Mouse (Mus musculus) megakaryocyte, adult 5-6 weeks (primary cell): ENCODE results near the gene Fbln5. TPM values are rescaled to one million over a fixed set of nuclear protein-coding genes. Genes with fewer than 3 reads are reported as not detected.

Source experiments
- ATAC-seq: 2 replicates; pipeline ENCODE4 v1.8.0; 2016; ENCODE audit warnings: mild to moderate bottlenecking, inconsistent platforms; ENCODE audit not compliant: poor library complexity, severe bottlenecking
- total RNA-seq, 2 experiments: library from RNA; stranded (forward) in 1 of 2; stranded (reverse) in 1 of 2; fragments of 153-499, 151-499 nt in 1 of 2; fragments of 221-1000, 200-1000 nt in 1 of 2; gene quantifications; 2 replicates each; pipeline versions ENCODE4 v1.2.3 to v1.2.4; 2015 to 2017

Fbln5 gene
- 0.33 and 0.89 TPM in 2 replicates for total RNA-seq (2015)
- total RNA-seq (2017) = 0.48 TPM in 1 of 2 replicates, not detected in the other

GRCm38 (mm10) chr12:101818608-101819370 is at the start of gene Fbln5:
Gene Fbln5, minus strand, starts transcription at chr12:101819055.
- 0 out of 2 replicates have a peak, but pooled peaks have one; percentile 9 for ATAC-seq

- ATAC-seq = no peak
These were observed 43.6 kb upstream of the Fbln5 start for GRCm38 (mm10) chr12:101862286-101862964.

GRCm38 (mm10) chr12:101860256-101860655 is 41.4 kb upstream of the Fbln5 start:
- ATAC-seq = no peak

- no peak for ATAC-seq
These were observed 39.2 kb upstream of the Fbln5 start for GRCm38 (mm10) chr12:101858011-101858410.

- no peak for ATAC-seq
These were observed 35.5 kb upstream of the Fbln5 start for GRCm38 (mm10) chr12:101854336-101854735.

GRCm38 (mm10) chr12:101851846-101852564 is 33.1 kb upstream of the Fbln5 start:
- ATAC-seq = no peak

- no peak for ATAC-seq
These were observed 32.5 kb upstream of the Fbln5 start for GRCm38 (mm10) chr12:101851314-101851713.

GRCm38 (mm10) chr12:101836546-101837274 is 17.9 kb upstream of the Fbln5 start:
- ATAC-seq = no peak

GRCm38 (mm10) chr12:101834715-101835114 is 15.9 kb upstream of the Fbln5 start:
- no peak for ATAC-seq

- ATAC-seq = no peak
These were observed 14.9 kb upstream of the Fbln5 start for GRCm38 (mm10) chr12:101833776-101834175.

- ATAC-seq = no peak
These were observed 14.3 kb upstream of the Fbln5 start for GRCm38 (mm10) chr12:101833115-101833506.

- ATAC-seq = 0 out of 2 replicates have a peak, but pooled peaks have one; percentile 35
These were observed 13.6 kb upstream of the Fbln5 start for GRCm38 (mm10) chr12:101832179-101833114.

GRCm38 (mm10) chr12:101831221-101831620 is 12.4 kb upstream of the Fbln5 start:
- no peak for ATAC-seq

GRCm38 (mm10) chr12:101823161-101823560 is 4.3 kb upstream of the Fbln5 start:
- no peak for ATAC-seq

GRCm38 (mm10) chr12:101821596-101821995 is 2.7 kb upstream of the Fbln5 start:
- peak; percentile 37 for ATAC-seq

- ATAC-seq = no peak
These were observed 715 bp upstream of the Fbln5 start for GRCm38 (mm10) chr12:101819570-101819969.

- no peak for ATAC-seq
These were observed 628 bp downstream of the Fbln5 start for GRCm38 (mm10) chr12:101818246-101818607.

- no peak for ATAC-seq
These were observed 2.0 kb downstream of the Fbln5 start for GRCm38 (mm10) chr12:101816810-101817209.

GRCm38 (mm10) chr12:101815796-101816195 is 3.1 kb downstream of the Fbln5 start:
- ATAC-seq = no peak

GRCm38 (mm10) chr12:101814423-101814822 is 4.4 kb downstream of the Fbln5 start:
- ATAC-seq = no peak
